Mouse (Mus musculus) liver (tissue): Measurements from ENCODE around the gene 6430548M08Rik.

Experiments
- DNase-seq: peaks from one replicate; pipeline ENCODE4 v3.0.0-alpha.2; 2020; ENCODE audit warnings: mixed read lengths

6430548M08Rik gene

DNA sequence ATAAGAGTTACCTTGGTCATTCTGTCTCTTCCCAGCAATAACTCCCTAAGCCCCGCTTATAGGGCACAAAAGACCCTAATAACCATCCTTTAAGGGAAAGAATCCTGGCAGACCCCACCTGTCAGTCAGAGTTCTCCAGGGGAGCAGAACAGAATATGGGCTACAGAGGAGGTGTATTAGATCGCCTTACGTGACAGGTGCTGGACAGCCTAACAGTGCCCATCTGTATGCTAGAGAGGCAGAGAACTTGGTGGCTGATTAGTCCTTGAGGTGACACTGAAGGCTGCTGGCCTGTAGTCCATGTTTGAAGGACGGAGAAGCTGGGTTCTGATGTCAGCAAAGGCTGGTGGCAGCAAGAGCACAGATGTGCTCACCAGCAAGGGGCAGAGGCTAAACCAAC is 3.0 kb upstream of the 6430548M08Rik start:
- no peak for DNase-seq

DNA sequence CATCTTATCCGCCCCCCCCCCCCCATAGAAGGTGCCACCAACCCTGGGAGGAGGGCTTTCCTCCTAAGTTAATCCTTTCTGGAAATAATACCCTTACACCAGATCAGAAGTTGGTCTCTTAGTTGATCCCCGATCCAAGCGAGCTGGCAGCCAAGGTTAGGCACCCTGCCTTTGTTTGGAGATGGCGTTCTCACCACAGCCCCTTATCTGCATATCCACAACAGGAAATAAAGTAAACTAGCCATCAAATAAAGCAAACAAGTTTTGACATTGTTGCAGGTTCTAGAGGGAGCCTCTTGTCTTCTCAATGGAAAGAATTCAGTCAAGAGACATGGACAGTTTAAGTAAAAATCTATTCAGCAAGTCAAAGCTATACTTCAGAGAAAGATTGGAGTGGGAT is 2.6 kb upstream of the 6430548M08Rik start:
- DNase-seq: no peak

DNA sequence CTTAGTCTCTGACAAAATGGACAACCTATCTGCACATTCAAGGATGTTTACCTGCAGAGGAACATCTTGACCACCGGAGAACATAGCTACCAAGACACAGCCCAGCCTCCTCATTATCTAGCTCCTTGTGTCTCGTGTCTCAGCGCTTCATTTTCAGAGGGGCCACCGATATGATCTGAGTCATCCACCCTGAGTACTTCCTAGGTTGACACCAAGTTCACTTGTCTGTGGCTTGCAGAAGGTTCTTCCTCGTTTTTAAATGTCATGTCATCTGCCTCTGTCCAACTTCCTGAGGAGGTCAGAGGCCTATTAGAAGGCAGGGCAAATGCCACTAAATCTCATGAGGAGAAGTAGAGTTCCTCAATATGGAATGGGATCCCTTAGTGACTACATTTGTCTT is 1.4 kb upstream of the 6430548M08Rik start:
- DNase-seq: no peak

DNA sequence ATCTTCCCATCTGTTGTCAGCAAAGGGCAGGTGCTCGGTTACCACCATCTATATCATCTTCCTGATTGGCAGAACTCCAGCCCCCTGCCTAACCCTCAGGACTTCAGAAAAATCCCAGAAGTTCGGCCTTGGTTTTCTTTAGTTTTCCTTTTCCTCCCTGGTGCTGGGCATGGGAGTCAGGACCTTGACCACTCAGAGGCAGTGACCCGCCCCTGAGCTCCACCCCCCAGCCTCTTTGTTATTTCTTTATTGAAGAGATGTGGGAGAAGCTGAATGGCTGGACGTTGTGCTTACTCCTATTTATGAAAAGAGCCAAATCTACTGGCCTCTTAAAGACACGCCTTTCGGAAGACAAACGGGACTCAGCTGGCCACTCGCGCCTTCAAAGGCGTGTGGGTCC is 646 bp upstream of the 6430548M08Rik start:
- peak; percentile 33 for DNase-seq

DNA sequence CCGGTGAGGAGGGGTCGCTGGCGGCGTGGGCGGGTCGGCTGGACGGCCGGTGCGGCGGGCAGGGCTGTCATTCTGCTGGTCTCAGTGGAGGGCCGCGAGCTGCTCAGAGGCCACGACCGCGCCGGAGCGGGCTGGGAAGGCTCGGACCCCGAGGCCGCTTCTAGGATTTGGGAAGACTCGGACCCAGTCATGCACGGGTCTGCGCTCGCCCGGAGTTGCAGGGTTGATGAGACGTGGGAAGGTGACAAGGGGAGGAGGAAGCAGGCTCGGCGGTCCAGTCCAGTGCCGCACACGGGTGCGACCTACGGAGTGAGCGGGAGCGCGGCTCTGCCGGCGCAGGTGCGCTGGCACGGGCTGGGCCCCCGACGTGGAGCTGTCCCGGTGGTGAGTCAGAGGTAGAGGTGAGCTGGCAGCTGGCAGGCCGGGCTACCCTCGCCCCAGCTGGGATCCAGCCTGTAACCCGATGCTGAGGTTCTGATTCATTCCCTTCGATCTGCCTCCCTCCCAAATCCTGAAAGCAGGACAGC is 426 bp downstream of the 6430548M08Rik start:
- DNase-seq: no peak

DNA sequence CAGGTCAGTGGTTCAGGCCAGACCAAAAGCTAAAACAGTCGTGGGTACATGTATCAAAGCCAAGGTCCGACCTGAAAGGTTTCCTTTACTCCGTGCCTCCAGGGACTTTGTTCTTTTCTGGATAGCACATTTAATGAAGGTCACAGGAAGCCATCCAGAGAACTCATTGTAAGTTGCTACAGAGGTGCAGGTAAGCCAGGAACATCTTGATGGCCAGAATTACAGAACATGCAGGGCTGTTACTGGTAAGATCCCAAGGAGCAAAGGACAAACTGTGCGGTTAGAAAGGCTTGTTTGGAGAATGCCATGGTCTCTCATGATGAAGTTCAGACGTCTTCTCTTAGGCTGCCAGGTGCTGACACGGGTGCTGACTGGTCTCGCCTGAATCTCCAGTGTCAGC is 2.6 kb downstream of the 6430548M08Rik start:
- DNase-seq: no peak

DNA sequence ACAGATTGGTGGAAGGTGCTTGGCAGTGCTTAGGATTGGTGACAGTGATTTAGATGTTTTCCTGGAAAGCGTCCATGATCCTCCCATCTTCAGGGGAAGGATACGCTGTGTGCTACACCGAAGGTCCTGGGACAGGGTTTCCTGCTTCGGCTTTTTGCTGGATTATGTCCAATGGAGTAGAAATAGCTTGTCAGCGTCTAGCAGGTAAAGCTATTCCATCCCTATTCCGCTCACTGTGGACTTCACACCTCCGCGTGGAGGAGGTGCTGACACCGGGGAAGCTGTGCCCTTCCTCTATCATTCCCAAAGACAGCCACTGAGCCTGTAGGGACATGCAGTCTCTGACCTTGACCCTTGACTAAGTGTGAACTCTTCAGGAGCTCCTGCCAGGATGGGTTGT is 4.2 kb downstream of the 6430548M08Rik start:
- DNase-seq: no peak

DNA sequence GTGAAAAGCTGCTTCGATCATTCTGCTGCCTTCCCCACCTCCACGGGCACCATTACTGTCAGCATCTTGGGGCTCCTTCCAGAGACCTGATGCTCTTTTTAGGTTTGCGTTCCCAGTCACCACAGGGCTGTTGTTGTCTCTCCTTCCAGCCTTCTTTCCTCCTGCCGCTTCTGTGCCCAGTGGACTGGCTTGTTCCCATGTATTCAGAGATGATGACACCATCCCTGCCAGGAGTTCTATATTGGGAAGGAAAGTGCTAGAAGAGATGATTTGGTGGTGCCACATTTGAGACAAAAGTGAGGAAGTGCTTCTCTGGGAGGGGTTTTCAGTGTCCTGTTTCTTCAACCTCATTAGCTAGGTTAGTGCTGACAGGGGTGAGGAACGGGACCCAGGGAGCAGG is 4.9 kb downstream of the 6430548M08Rik start:
- no peak for DNase-seq

DNA sequence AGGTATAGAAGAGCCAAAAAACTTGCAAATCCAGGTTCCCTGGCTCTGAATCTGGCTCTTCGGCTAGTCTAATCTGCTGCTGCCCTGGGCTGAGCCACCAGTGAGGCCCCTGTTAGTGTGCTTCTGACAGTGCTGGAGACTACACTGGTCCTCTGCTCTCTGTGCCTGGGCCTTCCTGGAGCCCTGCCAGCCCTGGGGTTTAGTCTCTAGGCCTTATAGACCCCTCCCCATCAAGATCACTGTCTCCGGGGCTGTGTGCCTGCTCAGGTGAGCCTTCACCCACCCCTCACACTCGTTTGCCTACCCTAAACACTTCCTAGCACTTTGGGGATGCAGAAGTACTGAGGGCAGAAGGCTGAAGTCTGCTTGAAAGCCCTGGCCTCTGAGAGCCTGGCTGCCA is 5.5 kb downstream of the 6430548M08Rik start:
- no peak for DNase-seq

DNA sequence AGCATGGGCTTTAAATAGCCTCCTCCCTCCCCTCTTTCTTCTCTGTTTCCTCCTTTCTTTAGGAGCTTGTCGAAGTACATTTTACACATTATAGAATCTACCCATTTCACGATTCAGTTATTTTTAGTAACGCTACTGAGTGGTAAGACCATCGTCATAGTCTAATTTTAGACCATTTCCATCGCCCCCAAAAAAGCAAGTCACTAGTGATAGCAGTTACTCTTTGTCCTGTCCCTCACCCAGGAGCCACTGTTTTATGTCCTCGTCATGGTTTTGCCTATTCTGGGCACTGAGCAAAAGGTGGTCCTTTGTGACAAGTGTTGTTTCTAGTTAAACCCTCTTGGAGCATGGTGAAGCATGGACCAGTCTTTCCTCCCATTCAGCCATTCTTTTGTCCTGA is 6.0 kb downstream of the 6430548M08Rik start:
- DNase-seq: no peak

DNA sequence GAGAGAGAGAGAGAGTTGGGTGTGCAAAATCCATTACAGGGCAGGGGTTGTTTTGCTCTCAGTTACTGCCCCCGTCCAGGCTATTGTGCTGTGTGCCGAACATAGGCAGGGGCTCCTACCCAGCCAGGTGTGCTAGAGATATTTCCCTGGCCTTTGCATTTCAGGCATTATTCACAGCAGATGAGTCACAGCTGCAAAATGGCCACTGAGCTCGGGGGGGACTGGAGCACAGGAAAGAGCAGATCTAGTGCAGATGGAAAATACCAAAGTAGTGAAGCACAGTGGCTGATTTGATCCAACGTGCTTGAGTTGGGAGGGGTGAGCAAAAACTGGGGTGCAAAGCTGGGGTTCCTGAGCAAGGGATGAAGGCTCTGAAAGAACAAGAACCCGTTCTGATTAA is 7.0 kb downstream of the 6430548M08Rik start:
- DNase-seq: no peak

DNA sequence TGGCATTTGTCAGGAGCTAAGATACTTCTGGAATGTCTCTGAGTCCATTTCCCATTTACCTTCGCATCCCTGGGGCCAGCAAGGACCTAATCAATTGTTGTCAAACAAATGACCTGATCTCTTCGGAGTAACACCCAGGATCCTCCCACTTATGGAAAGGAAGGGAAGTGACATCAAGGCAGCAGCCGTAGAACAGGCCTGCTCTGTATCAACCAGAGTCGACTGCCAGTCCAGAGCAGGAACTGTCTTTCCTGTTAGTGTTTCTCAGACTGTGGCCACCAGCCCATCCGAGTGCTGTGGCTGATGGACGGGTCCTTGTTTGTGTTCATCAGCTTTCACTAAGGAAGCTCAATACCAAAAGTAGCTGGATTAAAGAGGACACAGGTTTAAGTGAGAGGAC is 10.3 kb downstream of the 6430548M08Rik start:
- no peak for DNase-seq

DNA sequence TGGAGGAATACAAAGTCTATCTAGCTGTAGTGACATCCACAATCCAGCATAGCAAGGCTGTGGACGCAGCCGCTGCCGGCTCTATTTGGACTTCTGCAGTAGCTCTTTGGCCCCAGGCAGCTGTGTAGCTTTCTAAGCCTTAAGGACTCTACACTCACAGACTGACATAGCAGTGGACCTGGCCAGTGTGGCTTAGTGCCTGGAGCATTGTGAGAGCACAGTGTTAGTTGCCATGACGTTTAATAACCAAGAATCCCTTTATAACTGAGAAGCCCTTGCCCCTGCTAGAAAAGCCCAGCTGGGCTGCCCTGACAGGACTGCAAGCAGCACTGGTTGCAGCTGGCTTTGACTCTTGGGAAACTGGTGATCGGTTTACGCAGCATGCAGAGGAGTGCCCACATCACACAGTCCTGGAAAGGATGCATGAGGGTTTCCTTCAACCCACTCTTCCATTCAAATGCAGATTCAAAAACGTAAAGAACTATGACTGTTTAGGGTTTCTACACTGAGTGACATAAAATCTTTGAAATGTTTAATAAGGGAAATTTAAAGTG is 11.0 kb downstream of the 6430548M08Rik start:
- DNase-seq: no peak

DNA sequence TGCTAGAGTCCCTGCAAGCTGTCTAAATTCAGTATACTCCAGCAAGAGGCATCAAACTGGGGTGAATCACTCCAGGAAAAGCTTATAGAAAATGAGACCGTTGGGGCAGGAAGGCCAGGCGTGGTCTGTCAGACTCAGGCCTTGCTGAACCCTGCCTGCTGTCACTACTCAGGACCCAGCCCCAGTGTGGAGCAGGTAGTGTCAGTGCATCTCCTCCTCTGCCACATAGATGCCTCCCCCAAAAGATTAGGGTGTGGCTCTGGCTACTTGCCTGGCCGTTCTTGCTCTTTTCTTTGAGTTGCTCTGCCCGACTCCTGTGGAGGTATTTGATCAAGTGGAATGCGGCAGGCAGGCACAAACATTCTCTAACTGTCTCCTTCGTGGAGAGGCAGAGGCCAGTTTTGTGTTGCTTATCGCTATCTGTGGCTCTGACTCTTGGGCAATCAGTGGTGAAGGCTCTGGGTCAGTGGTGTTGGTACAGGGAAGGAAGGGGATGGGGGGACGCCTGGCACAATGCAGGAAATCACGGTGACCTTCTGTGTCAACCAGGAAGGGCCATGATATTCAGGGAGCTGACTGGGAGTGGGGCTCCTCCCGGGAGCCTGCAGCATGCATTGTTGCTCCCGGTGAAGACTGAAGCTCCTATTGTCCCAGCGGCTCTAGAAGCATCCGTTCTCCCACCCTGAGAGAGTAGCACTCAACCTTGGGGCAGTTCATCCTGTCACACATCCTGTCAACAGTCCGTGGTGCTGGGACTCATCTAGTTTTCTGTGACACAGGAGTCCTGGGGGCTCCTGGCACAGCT is 12.6 kb downstream of the 6430548M08Rik start:
- DNase-seq: no peak

DNA sequence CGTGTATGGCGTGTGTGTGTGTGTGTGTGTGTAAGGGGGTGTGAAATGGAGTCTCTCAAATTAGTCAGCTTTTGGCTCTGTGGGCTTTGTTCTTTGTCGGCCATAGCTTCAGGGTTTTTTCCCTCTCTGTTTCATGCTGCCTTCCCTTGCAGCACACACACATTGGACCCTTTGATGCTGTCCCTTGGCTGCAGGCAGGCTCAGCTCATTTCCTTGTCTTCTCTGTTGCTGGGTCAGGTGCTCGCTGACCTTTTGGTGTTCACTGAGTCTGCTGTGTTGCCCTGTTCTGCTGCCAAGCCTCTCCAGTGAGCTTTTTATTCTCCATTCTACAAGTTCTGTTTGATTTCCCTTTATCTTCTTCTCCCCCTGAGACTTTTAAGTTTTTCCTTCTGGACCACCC is 15.6 kb downstream of the 6430548M08Rik start:
- no peak for DNase-seq

DNA sequence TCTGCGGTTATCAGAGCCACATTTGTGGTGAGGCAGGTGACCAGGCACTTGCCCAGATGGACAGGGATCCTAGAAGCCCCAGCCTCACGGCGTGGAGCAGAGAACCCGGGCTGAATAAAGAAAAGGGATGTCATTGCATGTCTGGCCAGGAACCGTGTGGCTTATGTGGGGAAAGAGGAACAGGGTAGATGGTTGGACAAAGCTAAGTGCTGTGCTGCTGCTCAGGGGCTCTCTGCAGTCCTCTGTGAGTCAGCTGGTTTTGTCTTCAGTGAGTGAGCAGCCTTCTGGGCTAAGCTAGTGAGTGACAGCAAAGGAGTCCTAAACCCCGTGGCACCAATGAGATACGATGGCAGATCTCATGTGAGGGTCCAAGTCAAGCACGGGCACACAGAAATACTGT is 17.2 kb downstream of the 6430548M08Rik start:
- no peak for DNase-seq

DNA sequence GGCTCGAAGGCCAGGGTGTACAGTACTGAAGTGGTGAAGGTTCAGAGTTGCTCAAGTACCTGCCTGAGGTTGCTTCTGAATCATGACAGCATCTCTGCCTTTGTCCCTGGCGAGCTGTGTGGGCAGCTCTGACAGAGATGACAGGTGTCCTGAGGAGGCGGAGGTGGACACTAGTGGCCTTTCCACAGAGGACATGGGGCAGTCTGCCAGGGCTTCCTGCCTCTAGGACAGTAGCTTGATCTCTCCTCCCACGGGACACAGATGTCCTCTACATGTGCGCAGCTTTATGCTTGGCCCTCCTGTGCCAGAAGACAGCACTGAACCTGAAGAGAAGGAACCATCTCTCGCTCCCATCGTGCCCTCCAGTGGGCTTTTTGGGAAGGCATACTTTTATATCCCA is 19.2 kb downstream of the 6430548M08Rik start:
- no peak for DNase-seq

DNA sequence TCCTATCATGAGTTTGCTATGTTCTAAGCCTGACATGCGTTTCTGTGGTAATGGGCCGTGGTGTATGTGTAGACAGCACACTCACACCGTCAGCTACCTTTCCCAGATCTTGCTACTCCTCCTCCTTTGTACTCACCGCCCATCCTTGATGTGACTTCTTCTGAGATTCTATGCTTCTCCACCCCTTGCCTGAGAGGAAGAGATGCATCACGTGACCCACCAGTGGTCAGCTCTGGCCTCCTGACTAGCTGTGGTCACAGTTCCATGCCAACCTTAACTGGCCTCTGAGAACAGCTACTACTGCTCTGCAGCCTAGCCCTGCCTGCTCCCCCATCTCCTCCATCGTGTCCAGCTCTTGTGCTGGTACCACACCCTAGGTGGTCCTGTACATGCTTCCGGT is 21.7 kb downstream of the 6430548M08Rik start:
- no peak for DNase-seq

DNA sequence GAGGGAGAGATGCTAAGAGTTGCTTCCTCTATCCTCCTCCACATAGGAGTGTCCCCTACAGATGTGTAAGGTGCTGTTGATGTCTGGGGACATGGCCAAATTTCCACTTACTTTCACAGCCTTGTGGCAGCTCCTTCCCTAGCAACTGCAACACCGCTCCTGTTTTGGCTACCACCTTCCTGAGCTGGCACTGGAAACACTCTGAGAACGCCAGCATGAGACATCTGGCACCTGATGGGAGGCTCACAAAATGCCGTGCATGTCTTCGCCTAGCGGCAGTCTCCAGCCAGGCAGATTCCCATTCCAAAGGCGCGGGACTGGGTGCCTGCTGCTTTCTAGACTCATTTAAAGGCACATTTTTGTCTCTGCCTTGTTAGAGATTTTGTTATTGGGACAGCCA is 22.7 kb downstream of the 6430548M08Rik start:
- DNase-seq: no peak

DNA sequence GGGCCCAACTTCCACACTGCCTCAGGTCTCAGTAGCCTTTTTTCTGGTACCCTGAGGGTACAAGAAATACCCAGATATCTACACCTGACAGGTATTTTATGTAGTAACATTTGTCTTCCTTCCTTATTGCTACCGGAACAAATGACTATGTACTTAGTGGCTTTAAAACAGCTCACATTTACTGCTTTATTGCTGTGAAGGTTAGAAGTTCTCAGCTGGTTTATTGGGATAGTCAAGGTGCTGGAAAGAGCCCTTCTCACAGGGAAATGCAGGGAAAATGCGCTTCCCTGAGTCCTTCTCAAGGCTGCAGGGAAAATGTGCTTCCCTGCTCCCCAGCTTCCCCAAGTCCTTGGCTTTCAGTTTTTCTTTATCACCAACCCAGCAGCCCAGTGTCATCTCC is 25.0 kb downstream of the 6430548M08Rik start:
- DNase-seq: no peak

DNA sequence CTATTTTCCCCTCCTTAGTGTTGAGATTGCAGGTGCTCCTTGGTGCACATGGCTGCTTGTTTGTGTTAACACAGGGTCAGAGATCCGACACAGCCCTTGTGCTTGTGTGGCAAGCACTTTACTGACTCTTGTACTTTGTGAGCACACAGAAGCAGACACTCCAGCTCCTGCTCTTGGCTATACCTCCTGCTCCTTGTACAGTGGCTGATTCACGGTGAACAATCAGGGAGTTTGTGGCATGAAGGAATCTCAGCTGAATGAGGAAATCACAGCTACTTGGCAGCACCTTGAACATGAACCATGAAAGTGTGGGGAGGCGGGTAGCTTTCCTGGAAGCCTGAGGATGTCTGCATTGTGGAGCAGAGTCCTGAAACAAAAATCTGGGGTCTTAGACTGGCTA is 26.8 kb downstream of the 6430548M08Rik start:
- DNase-seq: no peak

DNA sequence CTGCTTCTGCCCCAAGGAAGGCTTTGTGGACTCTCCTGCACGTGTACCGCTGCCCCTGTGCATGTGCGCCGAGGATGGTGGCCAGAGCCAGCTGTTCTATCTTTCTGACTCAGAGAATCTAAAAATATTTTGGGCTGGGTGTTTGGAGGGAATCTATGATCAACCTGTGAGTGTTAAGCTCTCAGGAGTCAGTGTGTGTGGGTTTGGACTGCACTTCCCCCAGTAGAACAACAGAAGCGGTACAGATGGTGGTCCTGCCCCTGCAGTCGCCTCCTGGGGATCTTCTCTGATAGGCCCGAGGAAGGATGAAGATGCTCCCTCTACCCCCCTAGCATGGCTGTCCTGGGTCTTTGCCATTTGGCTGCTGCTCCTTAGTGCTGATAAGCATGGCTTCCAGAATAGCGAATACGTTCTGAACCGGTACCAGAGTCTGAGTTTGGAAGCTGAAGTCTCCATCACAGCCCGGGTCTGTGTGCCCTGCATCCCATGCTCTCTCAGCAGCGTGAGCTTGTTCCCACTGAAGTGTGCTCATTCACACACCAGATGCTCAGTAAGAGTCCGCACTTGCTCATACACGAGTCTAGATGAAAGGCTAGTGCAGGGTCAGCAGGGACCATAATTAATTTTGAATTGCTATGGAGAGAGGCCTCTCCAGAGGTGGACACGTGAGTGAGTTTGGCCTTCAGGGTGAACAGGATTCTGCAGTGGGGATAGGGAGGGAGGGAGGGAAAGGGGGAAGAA is 30.1 kb downstream of the 6430548M08Rik start:
- no peak for DNase-seq

DNA sequence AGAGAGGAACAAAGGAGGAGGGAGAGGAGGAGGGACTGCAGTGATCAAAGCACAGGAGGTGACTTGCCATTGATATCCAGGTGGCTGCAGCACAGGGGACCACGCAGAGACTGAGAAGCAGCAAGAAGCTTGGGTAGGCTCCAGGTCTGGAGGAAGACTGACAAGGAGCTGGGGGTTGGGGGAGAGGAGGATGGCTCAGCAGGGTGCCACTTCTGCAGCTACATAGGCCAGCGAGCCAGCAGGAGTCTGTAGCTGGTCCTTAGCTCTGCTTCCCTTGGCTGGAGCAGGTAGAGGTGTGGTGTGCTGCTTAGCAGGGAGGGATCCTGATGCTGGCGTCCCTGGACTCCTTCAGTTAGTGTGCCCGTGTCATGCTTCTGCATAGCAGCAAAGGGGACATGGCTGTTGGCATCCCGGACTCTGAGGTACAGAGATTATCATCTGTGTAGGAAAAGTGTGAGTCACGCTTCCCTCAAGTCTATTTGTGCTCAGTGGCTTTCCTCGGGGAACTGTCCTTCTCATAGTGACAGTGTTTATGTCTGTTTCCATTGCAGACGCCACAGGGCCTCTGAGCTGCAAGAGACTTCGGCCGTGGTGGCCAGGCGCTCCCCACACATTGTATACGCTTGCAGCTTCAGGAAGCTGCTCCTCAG is 30.8 kb downstream of the 6430548M08Rik start:
- DNase-seq: no peak
